Comparison of ENCODE assay signal across 8 mouse cellular contexts in the genomic region with DNA sequence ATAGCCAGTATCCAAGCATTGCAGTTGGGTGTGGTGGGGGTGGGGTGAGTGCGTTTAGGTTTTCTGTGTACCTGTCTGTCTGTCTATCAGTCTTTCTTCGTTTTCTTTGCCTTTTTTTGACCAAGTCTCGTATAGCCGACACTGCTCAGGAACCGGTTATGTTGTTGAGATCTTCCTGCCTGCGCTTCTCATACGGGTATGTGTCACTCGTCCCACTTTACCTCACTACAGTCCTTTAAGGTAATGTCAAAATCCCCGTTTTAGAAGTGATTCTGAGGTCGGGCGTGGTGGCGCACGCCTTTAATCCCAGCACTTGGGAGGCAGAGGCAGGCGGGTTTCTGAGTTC. TPM values are rescaled to one million over a fixed set of nuclear protein-coding genes. Genes with fewer than 3 reads are reported as not detected.
A peak's percentile ranks its signal among the peaks of the same experiment; 100 is the strongest.
DNase-seq lines count a peak whose midpoint lies in the region; ATAC-seq and TF ChIP-seq lines count a peak whose summit lies in the region.

No protein-coding gene starts in this region.

- no peak for TF ChIP-seq CTCF in liver, adult 2 months (IDR thresholded peaks at IDR 0.05; ENCODE audit: low read depth, low read length)

- H3K36me3 ChIP-seq in liver, adult 2 months (ENCODE audit: control insufficient read depth, insufficient read depth, low read length), result no peaks in the 10 kb centered on the region
- no peaks in the 10 kb centered on the region for H3K36me3 ChIP-seq in embryonic facial prominence, embryonic 12.5 days
- no peaks in the 10 kb centered on the region for H3K36me3 ChIP-seq in intestine, embryonic 14.5 days (ENCODE audit: control insufficient read depth, insufficient read depth, low read length)
- H3K36me3 ChIP-seq in neural tube, embryonic 12.5 days, result no peaks in the 10 kb centered on the region

- peak overlapping the region; percentile 80 for H3K4me2 ChIP-seq in embryonic facial prominence, embryonic 12.5 days (replicated peaks)
- peak overlapping the region; percentile 53 for H3K4me2 ChIP-seq in intestine, embryonic 14.5 days (ENCODE audit: low read length)
- peak overlapping the region; percentile 69 for H3K4me2 ChIP-seq in neural tube, embryonic 12.5 days (replicated peaks)

- no peaks in the 10 kb centered on the region for H3K27me3 ChIP-seq in liver, adult 2 months (ENCODE audit: control insufficient read depth, insufficient read depth, low read length)
- no peaks in the 10 kb centered on the region for H3K27me3 ChIP-seq in embryonic facial prominence, embryonic 12.5 days
- no peaks in the 10 kb centered on the region for H3K27me3 ChIP-seq in intestine, embryonic 14.5 days (replicated peaks; ENCODE audit: control insufficient read depth, insufficient read depth, low read length)
- no peaks in the 10 kb centered on the region for H3K27me3 ChIP-seq in neural tube, embryonic 12.5 days (replicated peaks)

- H3K79me2 ChIP-seq in liver, adult 2 months (ENCODE audit: control insufficient read depth, insufficient read depth, low read length), result no peaks in the 10 kb centered on the region

- no peak overlapping the region for H3K27ac ChIP-seq in liver, adult 2 months (replicated peaks; ENCODE audit: insufficient read depth, low read depth, low read length)
- H3K27ac ChIP-seq in embryonic facial prominence, embryonic 12.5 days, result no peak overlapping the region
- no peak overlapping the region for H3K27ac ChIP-seq in intestine, embryonic 14.5 days (ENCODE audit: low read depth)
- H3K27ac ChIP-seq in neural tube, embryonic 12.5 days, result no peak overlapping the region

- H3K4me3 ChIP-seq in liver, adult 2 months (ENCODE audit: insufficient read depth, low read depth, low read length), result peak overlapping the region; percentile 84; the same call in 1 of the 2 replicates
- peak overlapping the region; percentile 77 for H3K4me3 ChIP-seq in embryonic facial prominence, embryonic 12.5 days
- peak overlapping the region; percentile 71 for H3K4me3 ChIP-seq in intestine, embryonic 14.5 days (ENCODE audit: low read depth, low read length)
- H3K4me3 ChIP-seq in neural tube, embryonic 12.5 days, result peak overlapping the region; percentile 60

- TF ChIP-seq POLR2A in liver, adult 2 months (IDR thresholded peaks at IDR 0.05; ENCODE audit: extremely low read depth, insufficient read depth, low read length), result no peak

- no peak overlapping the region for H3K9ac ChIP-seq in liver, adult 2 months (ENCODE audit: low read depth, low read length)
- peak overlapping the region; percentile 58 for H3K9ac ChIP-seq in embryonic facial prominence, embryonic 12.5 days
- H3K9ac ChIP-seq in intestine, embryonic 14.5 days (ENCODE audit: low read length), result peak overlapping the region; percentile 56
- peak overlapping the region; percentile 64 for H3K9ac ChIP-seq in neural tube, embryonic 12.5 days

- ATAC-seq in embryonic facial prominence, embryonic 12.5 days (ENCODE audit: insufficient number of reproducible peaks, insufficient read depth, low FRiP score, low TSS enrichment), result peak; percentile 62; the same call in 1 of the 2 replicates
- peak; percentile 54 for ATAC-seq in intestine, embryonic 14.5 days (replicated peaks; ENCODE audit: low FRiP score, low TSS enrichment, low read depth)
- ATAC-seq in neural tube, embryonic 12.5 days (ENCODE audit: low FRiP score, low read depth), result peak; percentile 62

- 16% methylated on average over 14 of the region's 14 CpGs for WGBS in liver, adult 2 months
- 11% methylated on average over 14 of the region's 14 CpGs for WGBS in embryonic facial prominence, embryonic 12.5 days
- WGBS in intestine, embryonic 14.5 days, result 13% methylated on average over 14 of the region's 14 CpGs
- WGBS in neural tube, embryonic 12.5 days, result 12% methylated on average over 14 of the region's 14 CpGs

- no peak for DNase-seq in liver, adult 2 months (ENCODE audit: extremely low read depth, low read depth, low spot score)
- DNase-seq in liver, result no peak
- DNase-seq in intestine, embryonic 14.5 days (ENCODE audit: low spot score), result no peak
- DNase-seq in adrenal gland, postnatal 10 days, result no peak
- no peak for DNase-seq in B cell, adult 2 months
- no peak for DNase-seq in embryo, embryonic 10.5 days (ENCODE audit: low spot score)

- no peaks in the 10 kb centered on the region for H3K9me3 ChIP-seq in embryonic facial prominence, embryonic 12.5 days
- no peaks in the 10 kb centered on the region for H3K9me3 ChIP-seq in intestine, embryonic 14.5 days (ENCODE audit: control insufficient read depth, low read length)
- no peaks in the 10 kb centered on the region for H3K9me3 ChIP-seq in neural tube, embryonic 12.5 days

- H3K4me1 ChIP-seq in liver, adult 2 months (ENCODE audit: control insufficient read depth, insufficient read depth, low read length), result peaks cover 3% of the 10 kb centered on the region; the same call in 1 of the 2 replicates
- H3K4me1 ChIP-seq in embryonic facial prominence, embryonic 12.5 days, result peaks cover 3% of the 10 kb centered on the region; the same call in 1 of the 2 replicates
- H3K4me1 ChIP-seq in intestine, embryonic 14.5 days (replicated peaks; ENCODE audit: control insufficient read depth, insufficient read depth, low read length), result peaks cover 5% of the 10 kb centered on the region; the same call in 1 of the 2 replicates
- H3K4me1 ChIP-seq in neural tube, embryonic 12.5 days, result no peaks in the 10 kb centered on the region

RNA-seq across cellular contexts. Expression of a gene that starts 0.6 kb away (rescaled TPM):
- 19.7 and 20.9 TPM in 2 replicates for total RNA-seq in liver, adult 2 months (2014; rRNA removed)
- polyA plus RNA-seq in liver, adult 2 months (2012; rRNA removed), result 20.5 and 21.7 TPM in 2 replicates
- 10.1 and 10.4 TPM in 2 replicates for polyA plus RNA-seq in embryonic facial prominence, embryonic 12.5 days (2016; fragmentation: Nextera tagmentation; extraction: Ambion mirVana)
- 20.0 and 23.2 TPM in 2 replicates for polyA plus RNA-seq in intestine, embryonic 14.5 days (2014; fragmentation: Nextera tagmentation; extraction: Ambion mirVana)
- polyA plus RNA-seq in neural tube, embryonic 12.5 days (2016; fragmentation: Nextera tagmentation; extraction: Ambion mirVana), result 5.6 and 7.3 TPM in 2 replicates
- 1 to 10 TPM; 8.0 to 9.8 TPM for total RNA-seq in adrenal gland, postnatal 10 days (2021)

RNA-seq across cellular contexts. Expression of a gene that starts 24.7 kb away (rescaled TPM):
- not detected in 2 replicates for total RNA-seq in liver, adult 2 months (2014; rRNA removed)
- not detected in 2 replicates for polyA plus RNA-seq in liver, adult 2 months (2012; rRNA removed)
- polyA plus RNA-seq in embryonic facial prominence, embryonic 12.5 days (2016; fragmentation: Nextera tagmentation; extraction: Ambion mirVana), result 0.55 TPM in 2 replicates
- 0.38 TPM in 1 of 2 replicates, not detected in the other for polyA plus RNA-seq in intestine, embryonic 14.5 days (2014; fragmentation: Nextera tagmentation; extraction: Ambion mirVana)
- polyA plus RNA-seq in neural tube, embryonic 12.5 days (2016; fragmentation: Nextera tagmentation; extraction: Ambion mirVana), result 0.45 and 0.47 TPM in 2 replicates
- total RNA-seq in adrenal gland, postnatal 10 days (2021), result not detected
